Mouse (Mus musculus) liver, adult 2 months (tissue): ENCODE measurements around the gene Spata20.

Experiments used
- CTCF ChIP-seq: fragments of 200-500 bp; IDR thresholded peaks from 2 replicates; pipeline ENCODE4 v1.5.1; 2011; ENCODE audit warnings: low read depth, low read length, control low read depth
- POLR2A ChIP-seq: fragments of 200-500 bp; IDR thresholded peaks from 2 replicates; pipeline ENCODE4 v1.6.1; 2011; ENCODE audit warnings: low read length, control low read depth; ENCODE audit not compliant: insufficient read depth; ENCODE audit errors: extremely low read depth

GRCm38 (mm10) chr11:94483921-94484320 lies 2.1 kb downstream of the Spata20 start:
- TF ChIP-seq CTCF (no peak), POLR2A (no peak)
